Mouse (Mus musculus) hindbrain, postnatal 0 days (tissue): ENCODE data around the gene Rab3c. TPM values are rescaled to one million over a fixed set of nuclear protein-coding genes. Genes with fewer than 3 reads are reported as not detected.

Source experiments
- ATAC-seq: fragments of 200-750 bp; cut with Nextera tagmentation; 2 replicates; pipeline ENCODE4 v1.8.0; 2017; ENCODE audit warnings: mild to moderate bottlenecking, moderate TSS enrichment, moderate library complexity
- DNase-seq: peaks from one replicate; pipeline ENCODE4 v3.0.0-alpha.2; 2015; ENCODE audit warnings: low spot score
- H3K27ac ChIP-seq: fragments of 300-500 bp; sonication (generic); 2 replicates; pipeline ENCODE4 v1.5.1; 2014; ENCODE audit warnings: mild to moderate bottlenecking
- H3K27me3 ChIP-seq: fragments of 300-500 bp; sonication (generic); 2 replicates; pipeline ENCODE4 v1.6.1; 2014; ENCODE audit warnings: low read length, mixed read lengths; ENCODE audit not compliant: insufficient read depth
- H3K36me3 ChIP-seq: fragments of 300-500 bp; sonication (generic); 2 replicates; pipeline ENCODE4 v1.6.1; 2014; ENCODE audit warnings: low read length, mixed read lengths; ENCODE audit not compliant: insufficient read depth
- H3K4me1 ChIP-seq: fragments of 300-500 bp; sonication (generic); 2 replicates; pipeline ENCODE4 v1.6.1; 2014; ENCODE audit warnings: antibody characterized with exemption, low read length, mixed read lengths; ENCODE audit not compliant: insufficient read depth
- H3K4me2 ChIP-seq: fragments of 300-500 bp; sonication (generic); 2 replicates; pipeline ENCODE4 v1.6.1; 2014; ENCODE audit warnings: low read depth, mild to moderate bottlenecking, low read length, moderate library complexity, mixed read lengths
- H3K4me3 ChIP-seq: fragments of 300-500 bp; sonication (generic); 2 replicates; pipeline ENCODE4 v1.5.1; 2014; ENCODE audit warnings: low read length
- H3K9ac ChIP-seq: fragments of 300-500 bp; sonication (generic); replicated peaks from 2 replicates; pipeline ENCODE4 v1.6.1; 2014; ENCODE audit warnings: mild to moderate bottlenecking, low read length, moderate library complexity, mixed read lengths
- H3K9me3 ChIP-seq: fragments of 300-500 bp; sonication (generic); 2 replicates; pipeline ENCODE4 v1.6.1; 2016; ENCODE audit warnings: low read length, mixed read lengths
- CTCF ChIP-seq: IDR thresholded peaks from 2 replicates; pipeline ENCODE4 v1.5.1; 2016; ENCODE audit warnings: antibody characterized with exemption, control low read depth, low read depth
- WGBS: fragments of 180-500 bp; shearing (Covaris S2); extraction: QIAGEN DNeasy Blood & Tissue Kit; methylation state at CpG from one replicate; pipeline ENCODE4 v1.1.7; 2014; 5-methylcytosine and 5-hydroxymethylcytosine counted together
- polyA plus RNA-seq: library from polyadenylated mRNA; unstranded; fragments of >200 nt; fragmentation: Nextera tagmentation; extraction: Ambion mirVana; gene quantifications from 2 replicates; pipeline ENCODE4 v1.2.1, GENCODE M21; 2015
- total RNA-seq: library from RNA; depleted of rRNA; stranded (reverse); fragments of >200 nt; gene quantifications from 2 replicates; pipeline ENCODE4 v1.2.3, GENCODE M21; 2014; rRNA removed

The Rab3c gene
- total RNA-seq (125 and 126 TPM in 2 replicates), polyA plus RNA-seq (126 and 130 TPM in 2 replicates)

GRCm38 (mm10) chr13:110280563-110281144 lies at the start of gene Rab3c:
Gene Rab3c, minus strand, starts transcription at chr13:110280996.
- H3K36me3 ChIP-seq, result no peaks in the 10 kb centered on the region
- H3K4me2 ChIP-seq, result peak within 1 kb of the TSS; percentile 66

GRCm38 (mm10) chr13:110318746-110319145 lies 38.0 kb upstream of the Rab3c start:
- 42% methylated on average over 4 of the region's 4 CpGs for WGBS
- Histone ChIP-seq H3K9ac (no peak overlapping the region), H3K36me3 (no peaks in the 10 kb centered on the region), H3K27me3 (no peaks in the 10 kb centered on the region), H3K4me3 (no peak overlapping the region), H3K4me1 (no peaks in the 10 kb centered on the region), H3K27ac (no peak overlapping the region), H3K9me3 (no peaks in the 10 kb centered on the region), H3K4me2 (no peak overlapping the region)
- ATAC-seq (no peak), DNase-seq (peak; percentile 70)
- TF ChIP-seq CTCF, result peak; percentile 64

More at GRCm38 (mm10) chr13:110280563-110281144, at the start of gene Rab3c:
- under 1% methylated on average over 20 of the region's 20 CpGs for WGBS
- Histone ChIP-seq H3K27ac (peak within 1 kb of the TSS; percentile 86), H3K9ac (peak within 1 kb of the TSS; percentile 62), H3K27me3 (no peaks in the 10 kb centered on the region), H3K9me3 (no peaks in the 10 kb centered on the region), H3K4me1 (no peaks in the 10 kb centered on the region), H3K4me3 (peak within 1 kb of the TSS; percentile 65)
- ATAC-seq (peak; percentile 61), DNase-seq (peak; percentile 68)
- no peak for TF ChIP-seq CTCF

- Histone ChIP-seq H3K27me3 (no peaks in the 10 kb centered on the region), H3K4me2 (no peak overlapping the region), H3K9me3 (no peaks in the 10 kb centered on the region), H3K27ac (no peak overlapping the region), H3K36me3 (no peaks in the 10 kb centered on the region), H3K4me1 (no peaks in the 10 kb centered on the region), H3K4me3 (no peak overlapping the region), H3K9ac (no peak overlapping the region)
- DNase-seq (no peak), ATAC-seq (no peak)
- 74% methylated on average over 5 of the region's 5 CpGs for WGBS
- no peak for TF ChIP-seq CTCF
Measured at GRCm38 (mm10) chr13:110307188-110307587, 26.4 kb upstream of the Rab3c start.

DNA sequence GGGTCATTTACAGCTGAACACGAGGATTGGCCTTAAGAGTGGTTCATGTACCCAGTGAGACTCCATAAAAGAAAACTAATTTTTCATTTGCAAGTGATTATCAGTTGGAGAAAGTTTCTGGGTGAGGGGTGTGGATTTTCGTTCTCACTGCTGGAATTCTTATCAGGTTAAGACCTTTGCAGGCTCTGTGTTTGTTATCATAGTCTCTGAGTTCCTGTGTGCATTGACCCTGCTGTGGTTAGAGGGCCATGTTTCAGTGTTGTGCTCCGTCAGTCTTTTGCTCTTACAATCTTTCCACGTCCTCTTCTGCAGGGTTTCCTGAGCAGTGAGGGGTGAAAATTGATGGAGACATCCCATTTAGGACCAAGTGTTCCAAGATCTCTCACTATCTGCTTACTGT lies 16.3 kb upstream of the Rab3c start:
- WGBS, result 71% methylated on average over 4 of the region's 4 CpGs
- H3K27ac ChIP-seq, result no peak overlapping the region
- H3K27me3 ChIP-seq, result no peaks in the 10 kb centered on the region
- no peak overlapping the region for H3K4me3 ChIP-seq
- no peak for DNase-seq
- no peak overlapping the region for H3K9ac ChIP-seq
- no peaks in the 10 kb centered on the region for H3K9me3 ChIP-seq
- H3K4me1 ChIP-seq, result no peaks in the 10 kb centered on the region
- H3K4me2 ChIP-seq, result no peak overlapping the region
- no peak for TF ChIP-seq CTCF
- ATAC-seq, result no peak
- no peaks in the 10 kb centered on the region for H3K36me3 ChIP-seq

- H3K9ac ChIP-seq, result no peak overlapping the region
- no peak for TF ChIP-seq CTCF
- no peaks in the 10 kb centered on the region for H3K36me3 ChIP-seq
- H3K4me3 ChIP-seq, result no peak overlapping the region
- WGBS, result 86% methylated on average over 3 of the region's 3 CpGs
- no peak overlapping the region for H3K4me2 ChIP-seq
- no peaks in the 10 kb centered on the region for H3K27me3 ChIP-seq
- no peaks in the 10 kb centered on the region for H3K4me1 ChIP-seq
- H3K27ac ChIP-seq, result no peak overlapping the region
- no peak for DNase-seq
- no peaks in the 10 kb centered on the region for H3K9me3 ChIP-seq
- no peak for ATAC-seq
Measured at GRCm38 (mm10) chr13:110288499-110288898, 7.7 kb upstream of the Rab3c start.

- Histone ChIP-seq H3K4me2 (no peak overlapping the region), H3K4me3 (no peak overlapping the region), H3K36me3 (no peaks in the 10 kb centered on the region), H3K4me1 (no peaks in the 10 kb centered on the region), H3K9me3 (no peaks in the 10 kb centered on the region), H3K27me3 (no peaks in the 10 kb centered on the region), H3K9ac (no peak overlapping the region), H3K27ac (no peak overlapping the region)
- ATAC-seq (no peak), DNase-seq (peak; percentile 35)
- WGBS, result 55% methylated on average over 4 of the region's 4 CpGs
- no peak for TF ChIP-seq CTCF
Measured at GRCm38 (mm10) chr13:110283781-110284180, 3.0 kb upstream of the Rab3c start.

DNA sequence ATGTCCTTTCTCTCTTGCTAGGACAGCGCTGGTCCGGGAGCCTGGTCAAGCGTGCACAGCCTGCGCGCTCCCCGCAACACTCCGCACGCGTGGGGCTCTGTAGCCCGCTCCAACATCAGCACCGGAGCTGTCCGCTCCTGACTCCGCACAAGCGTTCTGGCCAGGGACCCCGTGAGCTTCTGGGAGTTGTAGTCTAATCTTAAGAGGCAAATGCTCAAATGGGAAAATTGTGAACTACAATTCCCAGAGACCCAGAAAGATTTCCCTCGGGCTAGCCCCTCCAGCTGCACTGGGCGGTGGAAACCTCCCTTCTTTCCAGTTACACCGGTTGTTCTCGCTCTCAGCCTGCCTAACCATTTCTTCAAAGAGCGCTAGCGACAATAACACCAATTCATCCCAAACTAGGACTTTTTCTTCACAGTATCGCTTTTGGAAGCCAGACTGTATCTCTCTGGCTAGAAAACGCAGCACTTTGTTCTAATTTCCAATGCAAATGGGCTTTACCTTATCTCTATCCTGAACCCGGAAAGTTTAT lies 701 bp downstream of the Rab3c start:
- peak overlapping the region; percentile 65 for H3K4me3 ChIP-seq
- no peaks in the 10 kb centered on the region for H3K36me3 ChIP-seq
- peak overlapping the region; percentile 66 for H3K4me2 ChIP-seq
- no peaks in the 10 kb centered on the region for H3K4me1 ChIP-seq
- TF ChIP-seq CTCF, result no peak
- H3K9me3 ChIP-seq, result no peaks in the 10 kb centered on the region
- ATAC-seq, result peak; percentile 99
- no peaks in the 10 kb centered on the region for H3K27me3 ChIP-seq
- H3K27ac ChIP-seq, result peak overlapping the region; percentile 86
- peak; percentile 96 for DNase-seq
- WGBS, result under 1% methylated on average over 24 of the region's 24 CpGs
- H3K9ac ChIP-seq, result peak overlapping the region; percentile 62
